Mouse (Mus musculus): ENCODE results near the gene 4632433K11Rik. TPM values are rescaled to one million over a fixed set of nuclear protein-coding genes. Genes with fewer than 3 reads are reported as not detected.

4632433K11Rik gene
- polyA plus RNA-seq, 1 experiment, result not detected

DNA sequence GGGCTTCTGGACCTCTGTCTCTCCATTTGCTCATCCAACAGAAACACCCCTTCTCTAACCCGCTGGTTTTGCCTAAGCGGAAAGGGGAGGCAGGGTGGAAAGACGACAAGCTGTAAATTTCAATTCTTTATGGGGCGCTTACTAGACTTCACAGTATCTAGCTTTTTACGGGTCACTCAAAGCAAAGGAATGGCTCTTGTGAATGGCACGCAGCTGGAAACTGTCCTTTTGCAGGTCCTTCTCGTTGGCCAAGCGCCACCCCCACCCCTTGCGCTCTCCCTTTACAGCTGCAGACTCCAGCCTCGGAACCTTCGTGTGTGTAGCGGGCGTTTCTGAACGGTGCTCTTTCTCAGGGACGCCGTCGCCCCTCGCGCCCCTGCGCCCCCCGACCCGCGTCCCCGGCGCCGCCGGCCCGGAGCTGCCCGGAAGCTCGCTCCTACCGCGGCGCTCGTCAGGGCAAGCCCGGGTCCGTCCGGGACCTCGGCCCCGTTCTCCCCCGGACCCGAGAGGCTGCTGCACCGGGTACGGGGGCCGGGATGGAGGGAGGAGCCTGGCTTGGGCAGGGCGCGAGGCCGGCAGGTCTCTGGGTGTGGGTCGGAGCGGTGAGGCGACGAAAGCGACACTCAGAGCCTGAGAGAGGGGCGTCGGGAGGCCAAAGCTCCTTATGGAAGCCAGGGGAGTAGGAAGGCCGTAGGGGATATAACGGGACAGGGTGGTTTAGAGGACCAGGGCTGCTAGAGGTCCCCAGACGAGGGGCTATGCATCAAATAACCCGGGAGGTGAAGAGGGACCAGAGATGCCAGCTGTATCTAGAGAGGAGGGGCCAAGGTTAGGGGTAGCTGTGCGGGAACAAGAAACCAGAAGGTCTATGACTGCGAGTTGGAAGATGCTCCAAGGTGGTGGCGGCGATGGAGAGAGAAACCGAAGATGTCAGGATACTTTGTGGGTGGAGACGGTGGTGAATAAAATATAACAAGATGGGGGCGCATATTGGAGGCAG, 17.6 kb downstream of the 4632433K11Rik start, which contains the start of gene Zfp580:
TSS of gene Zfp580 (plus strand) at position 346 of the 1,000 bp plus-strand sequence.
- no peak within 1 kb of the TSS for H3K27ac ChIP-seq (ENCODE audit: control insufficient read depth, insufficient read depth, low read length)
- TF ChIP-seq POLR2A (IDR thresholded peaks at IDR 0.05; ENCODE audit: control insufficient read depth, extremely low read depth, insufficient read depth, low read length, poor library complexity), result no peak
- no peak for TF ChIP-seq CTCF (IDR thresholded peaks at IDR 0.05; ENCODE audit: borderline replicate concordance, control insufficient read depth, extremely low read depth, insufficient read depth, low read length, poor library complexity)
- WGBS, result 2% methylated on average over 65 of the region's 65 CpGs
- H3K4me1 ChIP-seq (replicated peaks; ENCODE audit: control insufficient read depth, insufficient read depth, low read length), result peaks cover 25% of the 10 kb centered on the region
- H3K4me3 ChIP-seq (ENCODE audit: control insufficient read depth, insufficient read depth, low read length), result peak within 1 kb of the TSS; percentile 70
- DNase-seq, result peak; percentile 51
- H3K27me3 ChIP-seq (ENCODE audit: control insufficient read depth, insufficient read depth, low read length), result peaks cover 37% of the 10 kb centered on the region
- no peaks in the 10 kb centered on the region for H3K36me3 ChIP-seq (ENCODE audit: control insufficient read depth, insufficient read depth, low read length)

DNA sequence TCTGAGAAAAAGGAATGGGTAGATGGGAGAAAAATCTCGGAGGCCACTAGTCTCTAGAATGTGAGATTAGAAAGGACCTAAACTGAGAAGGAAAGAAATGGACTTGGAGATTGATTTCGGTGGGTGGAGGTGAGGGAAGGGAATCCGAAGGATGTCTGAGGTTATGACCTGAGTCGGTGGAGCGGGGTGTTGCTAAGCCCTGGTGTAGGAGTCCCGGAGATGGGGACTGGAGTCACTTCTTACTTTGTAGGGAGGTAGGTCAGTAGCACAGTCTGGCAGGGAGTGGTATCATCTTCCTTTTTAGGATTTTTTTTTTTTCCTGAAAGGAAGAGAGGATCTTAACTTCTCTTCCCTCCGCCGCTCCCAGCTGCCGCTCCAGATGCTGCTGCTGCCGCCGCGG, 18.5 kb downstream of the 4632433K11Rik start:
- H3K27me3 ChIP-seq (ENCODE audit: control insufficient read depth, insufficient read depth, low read length), result peaks cover 43% of the 10 kb centered on the region
- no peak overlapping the region for H3K27ac ChIP-seq (ENCODE audit: control insufficient read depth, insufficient read depth, low read length)
- peaks cover 24% of the 10 kb centered on the region for H3K4me1 ChIP-seq (replicated peaks; ENCODE audit: control insufficient read depth, insufficient read depth, low read length)
- no peak overlapping the region for H3K4me3 ChIP-seq (ENCODE audit: control insufficient read depth, insufficient read depth, low read length)
- no peak for DNase-seq
- TF ChIP-seq CTCF (IDR thresholded peaks at IDR 0.05; ENCODE audit: borderline replicate concordance, control insufficient read depth, extremely low read depth, insufficient read depth, low read length, poor library complexity) (no peak), POLR2A (IDR thresholded peaks at IDR 0.05; ENCODE audit: control insufficient read depth, extremely low read depth, insufficient read depth, low read length, poor library complexity) (no peak)
- WGBS, result 9% methylated on average over 12 of the region's 12 CpGs
- no peaks in the 10 kb centered on the region for H3K36me3 ChIP-seq (ENCODE audit: control insufficient read depth, insufficient read depth, low read length)

DNA sequence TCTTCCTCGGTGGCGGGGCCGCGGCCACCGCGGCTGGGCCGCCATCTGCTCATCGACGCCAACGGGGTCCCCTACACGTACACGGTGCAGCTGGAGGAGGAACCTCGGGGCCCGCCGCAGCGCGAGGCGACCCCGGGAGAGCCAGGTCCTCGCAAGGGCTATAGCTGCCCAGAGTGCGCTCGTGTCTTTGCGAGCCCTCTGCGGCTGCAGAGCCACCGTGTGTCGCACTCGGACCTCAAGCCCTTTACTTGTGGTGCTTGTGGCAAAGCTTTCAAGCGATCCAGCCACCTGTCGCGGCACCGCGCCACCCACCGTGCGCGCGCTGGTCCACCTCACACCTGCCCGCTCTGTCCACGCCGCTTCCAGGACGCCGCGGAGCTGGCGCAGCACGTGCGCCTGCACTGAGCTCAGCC, 19.0 kb downstream of the 4632433K11Rik start:
- DNase-seq, result no peak
- 6% methylated on average over 45 of the region's 45 CpGs for WGBS
- Histone ChIP-seq H3K27me3 (ENCODE audit: control insufficient read depth, insufficient read depth, low read length) (peaks cover 43% of the 10 kb centered on the region), H3K4me1 (replicated peaks; ENCODE audit: control insufficient read depth, insufficient read depth, low read length) (peaks cover 24% of the 10 kb centered on the region), H3K4me3 (ENCODE audit: control insufficient read depth, insufficient read depth, low read length) (no peak overlapping the region), H3K36me3 (ENCODE audit: control insufficient read depth, insufficient read depth, low read length) (no peaks in the 10 kb centered on the region), H3K27ac (ENCODE audit: control insufficient read depth, insufficient read depth, low read length) (no peak overlapping the region)
- no peak for TF ChIP-seq POLR2A (IDR thresholded peaks at IDR 0.05; ENCODE audit: control insufficient read depth, extremely low read depth, insufficient read depth, low read length, poor library complexity)
- TF ChIP-seq CTCF (IDR thresholded peaks at IDR 0.05; ENCODE audit: borderline replicate concordance, control insufficient read depth, extremely low read depth, insufficient read depth, low read length, poor library complexity), result no peak

DNA sequence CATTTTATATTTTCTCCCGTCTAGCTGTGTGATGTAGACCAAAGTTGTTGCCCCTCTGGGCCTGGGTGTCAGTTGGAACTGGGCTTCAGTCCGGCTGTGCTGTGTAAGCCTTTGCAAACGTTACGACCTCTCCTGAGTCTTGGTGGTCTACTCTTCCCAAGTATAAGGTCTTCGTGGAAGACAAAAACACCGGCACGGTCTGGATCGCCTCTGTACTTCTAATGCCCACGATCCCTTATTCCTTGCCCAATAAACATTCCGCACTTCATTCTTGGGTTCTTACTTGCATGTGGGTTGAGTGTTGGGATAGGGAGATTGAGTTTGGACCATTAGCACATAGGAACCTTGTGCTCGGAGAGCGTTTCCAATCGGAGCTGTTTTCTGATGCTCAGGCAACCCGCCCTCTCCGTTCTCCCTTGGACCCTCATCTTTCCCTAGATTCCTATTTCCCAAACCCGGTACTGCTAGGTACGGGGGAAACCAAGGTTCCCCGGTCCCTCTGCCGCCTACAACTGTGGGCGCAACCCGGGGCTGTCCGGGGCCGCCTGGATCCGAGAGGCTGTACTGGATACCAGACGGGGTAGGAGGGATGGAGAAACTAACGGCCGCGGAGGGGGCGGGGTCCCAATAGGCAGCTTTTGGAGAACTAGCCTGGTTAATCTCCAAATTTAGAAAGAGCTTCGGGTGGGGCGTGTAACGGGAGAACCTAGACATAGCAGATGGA, 19.7 kb downstream of the 4632433K11Rik start:
- Histone ChIP-seq H3K27me3 (ENCODE audit: control insufficient read depth, insufficient read depth, low read length) (peaks cover 43% of the 10 kb centered on the region), H3K36me3 (ENCODE audit: control insufficient read depth, insufficient read depth, low read length) (no peaks in the 10 kb centered on the region), H3K27ac (ENCODE audit: control insufficient read depth, insufficient read depth, low read length) (no peak overlapping the region), H3K4me3 (ENCODE audit: control insufficient read depth, insufficient read depth, low read length) (no peak overlapping the region), H3K4me1 (replicated peaks; ENCODE audit: control insufficient read depth, insufficient read depth, low read length) (peaks cover 24% of the 10 kb centered on the region)
- TF ChIP-seq CTCF (IDR thresholded peaks at IDR 0.05; ENCODE audit: borderline replicate concordance, control insufficient read depth, extremely low read depth, insufficient read depth, low read length, poor library complexity) (no peak), POLR2A (IDR thresholded peaks at IDR 0.05; ENCODE audit: control insufficient read depth, extremely low read depth, insufficient read depth, low read length, poor library complexity) (no peak)
- DNase-seq, result no peak
- 28% methylated on average over 32 of the region's 32 CpGs for WGBS

DNA sequence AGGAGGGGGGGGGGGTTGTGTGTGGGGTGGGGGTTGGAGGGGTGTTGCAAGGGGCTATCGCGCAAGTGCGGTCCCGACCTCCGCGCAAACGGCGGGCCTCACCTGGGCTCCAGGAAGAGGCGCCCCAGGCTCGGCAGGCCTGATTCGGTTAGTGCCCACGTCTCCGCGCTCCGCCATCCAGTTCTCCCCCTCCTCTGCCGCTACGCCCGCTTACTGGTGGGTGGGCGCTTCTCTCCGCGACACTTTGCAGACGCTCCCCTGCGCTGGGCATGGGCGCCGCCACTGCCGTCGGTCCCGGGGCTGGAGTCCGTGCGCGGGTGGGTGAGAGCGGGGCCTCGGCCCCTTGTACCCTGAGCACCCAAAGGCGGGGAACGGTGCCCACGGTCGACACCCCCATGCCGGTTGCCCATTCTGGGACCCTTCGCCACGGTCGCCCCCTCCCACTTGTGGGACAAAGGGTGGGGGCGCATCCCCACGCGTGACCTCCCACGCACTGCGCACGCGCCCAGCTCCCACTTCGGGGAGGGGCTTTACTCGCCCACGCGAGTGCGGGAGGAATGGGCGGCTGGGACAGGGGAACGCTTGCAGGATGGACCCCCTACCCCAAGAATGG, 22.8 kb downstream of the 4632433K11Rik start:
- no peak overlapping the region for H3K4me3 ChIP-seq (ENCODE audit: control insufficient read depth, insufficient read depth, low read length)
- no peak overlapping the region for H3K27ac ChIP-seq (ENCODE audit: control insufficient read depth, insufficient read depth, low read length)
- peaks cover 29% of the 10 kb centered on the region for H3K4me1 ChIP-seq (replicated peaks; ENCODE audit: control insufficient read depth, insufficient read depth, low read length)
- 10% methylated on average over 55 of the region's 55 CpGs for WGBS
- no peaks in the 10 kb centered on the region for H3K36me3 ChIP-seq (ENCODE audit: control insufficient read depth, insufficient read depth, low read length)
- peaks cover 37% of the 10 kb centered on the region for H3K27me3 ChIP-seq (ENCODE audit: control insufficient read depth, insufficient read depth, low read length)
- TF ChIP-seq POLR2A (IDR thresholded peaks at IDR 0.05; ENCODE audit: control insufficient read depth, extremely low read depth, insufficient read depth, low read length, poor library complexity) (no peak), CTCF (IDR thresholded peaks at IDR 0.05; ENCODE audit: borderline replicate concordance, control insufficient read depth, extremely low read depth, insufficient read depth, low read length, poor library complexity) (no peak)
- DNase-seq, result no peak

DNA sequence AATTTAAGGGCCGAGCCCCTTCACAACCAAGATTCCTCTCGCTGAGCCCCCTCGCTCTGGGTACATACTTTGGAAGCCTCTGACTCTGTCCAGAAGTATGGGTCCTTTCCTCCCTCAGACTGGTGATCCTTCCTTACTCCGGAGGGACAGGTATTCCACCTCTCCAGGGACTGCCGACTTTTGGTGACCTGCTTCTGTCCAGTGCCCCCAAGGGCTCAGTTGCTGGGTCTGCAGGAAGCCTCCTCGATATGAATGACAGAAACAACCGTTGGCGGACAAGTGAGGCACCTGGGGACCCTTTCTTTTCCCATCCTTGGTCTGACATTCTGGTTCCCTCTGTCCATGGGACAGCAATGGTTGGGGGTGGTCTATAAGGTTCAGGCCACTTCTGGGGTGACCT, 23.5 kb downstream of the 4632433K11Rik start:
- Histone ChIP-seq H3K27me3 (ENCODE audit: control insufficient read depth, insufficient read depth, low read length) (peaks cover 30% of the 10 kb centered on the region), H3K27ac (ENCODE audit: control insufficient read depth, insufficient read depth, low read length) (no peak overlapping the region), H3K36me3 (ENCODE audit: control insufficient read depth, insufficient read depth, low read length) (no peaks in the 10 kb centered on the region), H3K4me1 (replicated peaks; ENCODE audit: control insufficient read depth, insufficient read depth, low read length) (peaks cover 25% of the 10 kb centered on the region), H3K4me3 (ENCODE audit: control insufficient read depth, insufficient read depth, low read length) (no peak overlapping the region)
- DNase-seq, result no peak
- no peak for TF ChIP-seq POLR2A (IDR thresholded peaks at IDR 0.05; ENCODE audit: control insufficient read depth, extremely low read depth, insufficient read depth, low read length, poor library complexity)
- WGBS, result 58% methylated on average over 8 of the region's 8 CpGs

Measured in thymus, adult 2 months (tissue).